Mouse (Mus musculus): ENCODE results near the gene Hils1. TPM values are rescaled to one million over a fixed set of nuclear protein-coding genes. Genes with fewer than 3 reads are reported as not detected.
A peak's percentile ranks its signal among the peaks of the same experiment; 100 is the strongest.
"Not testable (repeated sequence)": the region's sequence is repeated elsewhere in the genome, so short reads cannot be mapped to it uniquely, and the experiment has no call there.

Gene Hils1
- polyA plus RNA-seq, 1 experiment from 2014 or later = not detected

GRCm38 (mm10) chr11:94955103-94955502 lies 12.3 kb upstream of the Hils1 start:
- Histone ChIP-seq H3K27me3 (0 out of 2 replicates have a peak, but pooled peaks cover 9% of the 10 kb centered on the region), H3K9me3 (no peaks in the 10 kb centered on the region), H3K4me2 (replicated peaks) (no peak overlapping the region), H3K36me3 (no peaks in the 10 kb centered on the region), H3K27ac (replicated peaks) (no peak overlapping the region), H3K9ac (replicated peaks) (no peak overlapping the region), H3K4me1 (peaks cover 21% of the 10 kb centered on the region), H3K4me3 (no peak overlapping the region)
- no peak for ATAC-seq (ENCODE audit: low FRiP score, low read depth)
- WGBS = 77% methylated on average over 9 of the region's 9 CpGs

GRCm38 (mm10) chr11:94957693-94958064 lies 9.7 kb upstream of the Hils1 start:
- Histone ChIP-seq H3K27me3 (0 out of 2 replicates have a peak, but pooled peaks cover 6% of the 10 kb centered on the region), H3K27ac (replicated peaks) (no peak overlapping the region), H3K9me3 (no peaks in the 10 kb centered on the region), H3K4me1 (peaks cover 15% of the 10 kb centered on the region; the same call in 1 of the 2 replicates), H3K4me3 (no peak overlapping the region), H3K4me2 (replicated peaks) (no peak overlapping the region), H3K9ac (replicated peaks) (no peak overlapping the region), H3K36me3 (no peaks in the 10 kb centered on the region)
- ATAC-seq (ENCODE audit: low FRiP score, low read depth) = no peak
- WGBS = 84% methylated on average over 9 of the region's 9 CpGs

GRCm38 (mm10) chr11:94958065-94958858 lies 9.1 kb upstream of the Hils1 start:
- 0 out of 2 replicates have a peak, but pooled peaks cover 6% of the 10 kb centered on the region for H3K27me3 ChIP-seq
- 24% methylated on average over 8 of the region's 8 CpGs for WGBS
- no peak overlapping the region for H3K9ac ChIP-seq (replicated peaks)
- no peak for ATAC-seq (ENCODE audit: low FRiP score, low read depth)
- no peak overlapping the region for H3K27ac ChIP-seq (replicated peaks)
- H3K4me1 ChIP-seq = peaks cover 12% of the 10 kb centered on the region; the same call in 1 of the 2 replicates
- no peaks in the 10 kb centered on the region for H3K36me3 ChIP-seq
- no peak overlapping the region for H3K4me3 ChIP-seq
- H3K9me3 ChIP-seq = no peaks in the 10 kb centered on the region
- H3K4me2 ChIP-seq (replicated peaks) = no peak overlapping the region

- Histone ChIP-seq H3K4me1 (peaks cover 4% of the 10 kb centered on the region; the same call in 1 of the 2 replicates), H3K4me3 (no peak overlapping the region), H3K36me3 (no peaks in the 10 kb centered on the region), H3K4me2 (replicated peaks) (no peak overlapping the region), H3K27me3 (0 out of 2 replicates have a peak, but pooled peaks cover 5% of the 10 kb centered on the region), H3K27ac (replicated peaks) (no peak overlapping the region), H3K9me3 (no peaks in the 10 kb centered on the region), H3K9ac (replicated peaks) (no peak overlapping the region)
- no peak for ATAC-seq (ENCODE audit: low FRiP score, low read depth)
- WGBS = 79% methylated on average over 5 of the region's 5 CpGs
Measured at GRCm38 (mm10) chr11:94962534-94963101, 4.8 kb upstream of the Hils1 start.

GRCm38 (mm10) chr11:94968187-94968586 lies 794 bp downstream of the Hils1 start:
- ATAC-seq (ENCODE audit: low FRiP score, low read depth) = no peak
- no peaks in the 10 kb centered on the region for H3K9me3 ChIP-seq
- no peak overlapping the region for H3K4me3 ChIP-seq
- H3K4me2 ChIP-seq (replicated peaks) = no peak overlapping the region
- peaks cover 21% of the 10 kb centered on the region for H3K27me3 ChIP-seq
- H3K9ac ChIP-seq (replicated peaks) = no peak overlapping the region
- whole genome bisulfite sequencing = 77% methylated on average over 7 of the region's 7 CpGs
- 0 out of 2 replicates have a peak, but pooled peaks cover 2% of the 10 kb centered on the region for H3K4me1 ChIP-seq
- no peaks in the 10 kb centered on the region for H3K36me3 ChIP-seq
- H3K27ac ChIP-seq (replicated peaks) = no peak overlapping the region

- not testable (repeated sequence) for ATAC-seq (ENCODE audit: low FRiP score, low read depth); H3K4me1 ChIP-seq; H3K4me2 ChIP-seq (replicated peaks); H3K36me3 ChIP-seq; H3K9me3 ChIP-seq; H3K4me3 ChIP-seq; H3K27ac ChIP-seq (replicated peaks); H3K9ac ChIP-seq (replicated peaks)
- H3K27me3 ChIP-seq = peaks cover 21% of the 10 kb centered on the region
- WGBS = 93% methylated on average over 4 of the region's 4 CpGs
Measured at GRCm38 (mm10) chr11:94969709-94970108, 2.3 kb downstream of the Hils1 start.

DNA sequence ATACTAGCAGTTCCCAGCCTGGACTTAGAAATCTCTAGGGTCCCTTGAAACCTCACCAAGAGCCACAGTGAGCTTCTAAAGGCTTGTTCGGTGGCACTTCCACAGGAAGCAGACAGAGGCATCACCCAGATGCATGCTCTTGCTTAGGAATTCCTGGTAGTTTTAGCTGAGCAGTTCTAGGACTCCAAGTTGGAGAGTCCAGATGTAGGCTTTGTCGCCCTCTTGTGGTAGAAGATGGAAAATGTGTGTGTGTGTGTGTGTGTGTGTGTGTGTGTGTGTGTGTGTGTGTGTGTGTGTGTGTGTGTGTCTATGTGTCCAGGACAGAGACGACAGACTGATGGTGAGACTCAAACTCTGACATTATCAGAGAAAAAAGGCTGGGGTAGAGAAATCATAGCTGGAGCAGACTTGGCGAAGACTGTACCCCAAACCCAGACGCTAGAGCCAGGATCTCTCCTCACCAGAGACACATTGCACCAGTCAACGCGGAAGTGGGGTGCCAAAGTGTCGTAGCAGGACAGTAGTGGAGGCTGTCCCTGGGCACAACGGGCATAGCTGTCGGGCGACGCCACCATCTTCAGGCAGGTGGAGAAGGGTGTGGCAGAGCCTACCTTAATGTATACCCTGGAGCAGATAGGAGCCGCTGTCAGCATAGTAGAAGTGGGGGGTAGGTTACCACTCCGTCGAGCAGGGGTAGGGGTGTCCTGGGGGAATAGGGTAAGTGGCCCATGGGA lies 3.0 kb downstream of the Hils1 start:
- Histone ChIP-seq H3K9ac (replicated peaks) (no peak overlapping the region), H3K36me3 (no peaks in the 10 kb centered on the region), H3K9me3 (no peaks in the 10 kb centered on the region), H3K27me3 (peaks cover 21% of the 10 kb centered on the region), H3K4me2 (replicated peaks) (no peak overlapping the region), H3K27ac (replicated peaks) (no peak overlapping the region), H3K4me1 (0 out of 2 replicates have a peak, but pooled peaks cover 3% of the 10 kb centered on the region), H3K4me3 (no peak overlapping the region)
- ATAC-seq (ENCODE audit: low FRiP score, low read depth) = peak; percentile 44; the same call in 1 of the 2 replicates
- 69% methylated on average over 15 of the region's 15 CpGs for WGBS

- ATAC-seq (ENCODE audit: low FRiP score, low read depth) = no peak
Measured at GRCm38 (mm10) chr11:94971895-94972615, 4.7 kb downstream of the Hils1 start.

GRCm38 (mm10) chr11:94972887-94973286 lies 5.5 kb downstream of the Hils1 start:
- Histone ChIP-seq H3K4me3 (no peak overlapping the region), H3K9ac (replicated peaks) (no peak overlapping the region), H3K36me3 (no peaks in the 10 kb centered on the region), H3K27me3 (peaks cover 21% of the 10 kb centered on the region), H3K4me1 (0 out of 2 replicates have a peak, but pooled peaks cover 3% of the 10 kb centered on the region), H3K9me3 (no peaks in the 10 kb centered on the region), H3K4me2 (replicated peaks) (no peak overlapping the region), H3K27ac (replicated peaks) (no peak overlapping the region)
- ATAC-seq (ENCODE audit: low FRiP score, low read depth) = no peak
- WGBS = 74% methylated on average over 5 of the region's 5 CpGs

More at GRCm38 (mm10) chr11:94971895-94972615, 4.7 kb downstream of the Hils1 start:
- no peak overlapping the region for H3K4me3 ChIP-seq
- H3K4me1 ChIP-seq = 0 out of 2 replicates have a peak, but pooled peaks cover 3% of the 10 kb centered on the region
- no peaks in the 10 kb centered on the region for H3K9me3 ChIP-seq
- H3K9ac ChIP-seq (replicated peaks) = no peak overlapping the region
- no peak overlapping the region for H3K27ac ChIP-seq (replicated peaks)
- no peaks in the 10 kb centered on the region for H3K36me3 ChIP-seq
- peaks cover 21% of the 10 kb centered on the region for H3K27me3 ChIP-seq
- H3K4me2 ChIP-seq (replicated peaks) = no peak overlapping the region
- 66% methylated on average over 16 of the region's 16 CpGs for WGBS

- Histone ChIP-seq H3K4me2 (replicated peaks) (no peak overlapping the region), H3K36me3 (no peaks in the 10 kb centered on the region), H3K9ac (replicated peaks) (no peak overlapping the region), H3K27ac (replicated peaks) (no peak overlapping the region), H3K9me3 (no peaks in the 10 kb centered on the region), H3K27me3 (peaks cover 21% of the 10 kb centered on the region), H3K4me3 (no peak overlapping the region), H3K4me1 (peaks cover 7% of the 10 kb centered on the region; the same call in 1 of the 2 replicates)
- 42% methylated on average over 4 of the region's 4 CpGs for WGBS
- no peak for ATAC-seq (ENCODE audit: low FRiP score, low read depth)
Measured at GRCm38 (mm10) chr11:94973313-94973712, 5.9 kb downstream of the Hils1 start.

DNA sequence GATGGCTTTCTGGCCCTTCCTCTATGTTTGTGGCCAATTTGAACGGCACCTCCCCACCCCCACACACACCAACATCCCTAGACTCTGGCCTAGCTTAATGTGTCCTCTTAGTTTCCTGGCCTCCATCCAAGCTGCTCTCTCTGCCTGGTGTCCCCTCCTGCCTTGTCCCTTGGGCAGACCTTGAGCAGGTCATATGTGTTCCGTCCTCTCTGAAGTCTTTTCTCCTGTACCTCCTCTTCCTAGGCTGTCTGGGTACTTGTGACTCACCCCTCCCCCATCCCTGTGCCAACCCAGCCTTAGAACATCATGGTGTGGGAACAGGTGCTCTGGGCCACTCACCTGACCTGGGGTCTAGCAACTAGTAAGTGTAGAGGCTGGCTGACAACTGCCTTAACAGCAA lies 7.6 kb downstream of the Hils1 start:
- H3K9me3 ChIP-seq = no peaks in the 10 kb centered on the region
- 87% methylated on average over 2 of the region's 2 CpGs for WGBS
- no peak overlapping the region for H3K9ac ChIP-seq (replicated peaks)
- no peak overlapping the region for H3K4me2 ChIP-seq (replicated peaks)
- peaks cover 21% of the 10 kb centered on the region for H3K27me3 ChIP-seq
- no peaks in the 10 kb centered on the region for H3K36me3 ChIP-seq
- ATAC-seq (ENCODE audit: low FRiP score, low read depth) = no peak
- no peak overlapping the region for H3K27ac ChIP-seq (replicated peaks)
- peaks cover 11% of the 10 kb centered on the region; the same call in 1 of the 2 replicates for H3K4me1 ChIP-seq
- no peak overlapping the region for H3K4me3 ChIP-seq

Data from midbrain, embryonic 12.5 days (tissue).